Mouse (Mus musculus) MEL-GATA-1-ER (cell line): ENCODE measurements around the gene Gm12184.
"Not testable (repeated sequence)": the region's sequence is repeated elsewhere in the genome, so short reads cannot be mapped to it uniquely, and the experiment has no call there.

Experiments used
- DNase-seq: peaks from one replicate; pipeline ENCODE4 v3.0.0-alpha.2; 2012; ENCODE audit warnings: low read depth; ENCODE audit errors: extremely low read depth

Gene Gm12184

GRCm38 (mm10) chr11:48846881-48847280 is 20.4 kb upstream of the Gm12184 start:
- DNase-seq, result no peak

GRCm38 (mm10) chr11:48846362-48846761 is 19.9 kb upstream of the Gm12184 start:
- DNase-seq, result not testable (repeated sequence)

GRCm38 (mm10) chr11:48845244-48845815 is 18.9 kb upstream of the Gm12184 start:
- DNase-seq, result no peak

GRCm38 (mm10) chr11:48844309-48844708 is 17.9 kb upstream of the Gm12184 start:
- no peak for DNase-seq

GRCm38 (mm10) chr11:48843202-48843601 is 16.7 kb upstream of the Gm12184 start:
- DNase-seq, result no peak

GRCm38 (mm10) chr11:48842378-48842792 is 15.9 kb upstream of the Gm12184 start:
- DNase-seq, result no peak

- no peak for DNase-seq
Observed at GRCm38 (mm10) chr11:48841213-48841612, 14.8 kb upstream of the Gm12184 start.

- no peak for DNase-seq
Observed at GRCm38 (mm10) chr11:48840805-48841204, 14.3 kb upstream of the Gm12184 start.

GRCm38 (mm10) chr11:48838879-48839680 is 12.6 kb upstream of the Gm12184 start:
- no peak for DNase-seq

GRCm38 (mm10) chr11:48838181-48838797 is 11.8 kb upstream of the Gm12184 start:
- DNase-seq, result peak; percentile 98

GRCm38 (mm10) chr11:48837310-48838180 is 11.1 kb upstream of the Gm12184 start:
- DNase-seq, result no peak

- DNase-seq, result no peak
Observed at GRCm38 (mm10) chr11:48836990-48837309, 10.5 kb upstream of the Gm12184 start.

GRCm38 (mm10) chr11:48835923-48836322 is 9.5 kb upstream of the Gm12184 start:
- no peak for DNase-seq

GRCm38 (mm10) chr11:48833731-48834639 is 7.5 kb upstream of the Gm12184 start:
- DNase-seq, result peak; percentile 79

- DNase-seq, result no peak
Observed at GRCm38 (mm10) chr11:48833078-48833730, 6.7 kb upstream of the Gm12184 start.

- no peak for DNase-seq
Observed at GRCm38 (mm10) chr11:48831273-48831672, 4.8 kb upstream of the Gm12184 start.

GRCm38 (mm10) chr11:48830279-48830678 is 3.8 kb upstream of the Gm12184 start:
- no peak for DNase-seq

- no peak for DNase-seq
Observed at GRCm38 (mm10) chr11:48827926-48828325, 1.5 kb upstream of the Gm12184 start.

GRCm38 (mm10) chr11:48826752-48827096 is 269 bp upstream of the Gm12184 start:
- DNase-seq, result no peak

- no peak for DNase-seq
Observed at GRCm38 (mm10) chr11:48824311-48824830, 2.1 kb downstream of the Gm12184 start.
